22 mouse cellular contexts compared by ENCODE assay signal in the genomic region with DNA sequence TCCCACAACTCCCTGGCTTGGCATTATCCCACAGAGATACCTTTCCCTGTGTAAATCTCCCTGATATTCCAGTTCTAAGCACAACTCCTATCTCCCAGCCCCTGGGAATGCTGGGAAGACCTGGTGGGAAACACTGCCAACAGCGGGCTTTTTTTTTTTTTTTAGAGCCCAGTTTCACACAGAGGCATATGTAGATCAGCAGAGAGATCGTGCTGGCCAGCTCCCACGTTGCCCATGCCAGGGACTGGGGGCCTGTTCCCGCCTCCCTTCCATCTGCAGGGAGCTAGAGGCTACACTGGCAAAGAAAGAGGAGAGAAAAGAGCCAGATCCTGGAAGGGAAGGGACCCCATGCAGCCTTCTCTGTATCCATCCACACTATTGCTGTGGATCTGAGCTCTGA. TPM values are rescaled to one million over a fixed set of nuclear protein-coding genes. Genes with fewer than 3 reads are reported as not detected.
A peak's percentile ranks its signal among the peaks of the same experiment; 100 is the strongest.
DNase-seq lines count a peak whose midpoint lies in the region; ATAC-seq lines count a peak whose summit lies in the region.
"Had no signal": no experiment of that assay in that cellular context is flagged by ENCODE, and none has a peak within 500 bp of the region (broad histone marks: within the 10 kb centered on the region; RNA-seq: fewer than 3 reads in every experiment).

No protein-coding gene starts in this region.

- H3K4me1 ChIP-seq in kidney, embryonic 16.5 days (ENCODE audit: insufficient read depth, low read length), result no peaks in the 10 kb centered on the region
- H3K4me1 ChIP-seq: embryonic facial prominence, embryonic 12.5 days; limb, embryonic 12.5 days; liver, embryonic 13.5 days; lung, embryonic 15.5 days had no signal

- peak; percentile 57 to 80 for DNase-seq in cerebellum, postnatal 10 days
- no peak for DNase-seq in cerebellum, postnatal 25 days
- peak; percentile 65 for DNase-seq in layer of hippocampus, adult 11-12 months (ENCODE audit: low spot score)
- no peak for DNase-seq in layer of hippocampus, postnatal 25 days (ENCODE audit: extremely low spot score in 1 of 2, low spot score in 1 of 2)
- peak; percentile 71 to 72 for DNase-seq in layer of hippocampus, adult 8-10 months (ENCODE audit: low spot score in 2 of 2)
- DNase-seq in right cerebral cortex, postnatal 10 days (ENCODE audit: low spot score in 2 of 2), result peak; percentile 77 to 82
- DNase-seq in spleen, adult 18-20 months, result no peak
- DNase-seq: adrenal gland, adult 2 months; cerebellum, adult 18-20 months; gastrocnemius, postnatal 14 days; kidney, adult 9 months; liver, embryonic 13.5 days; thymus, adult 18-20 months had no signal

- H3K9ac ChIP-seq in kidney, embryonic 16.5 days (replicated peaks; ENCODE audit: low read length), result no peak overlapping the region
- H3K9ac ChIP-seq: embryonic facial prominence, embryonic 12.5 days; limb, embryonic 12.5 days; liver, embryonic 13.5 days; lung, embryonic 15.5 days had no signal

- H3K27ac ChIP-seq in kidney, embryonic 16.5 days (ENCODE audit: low read length), result no peak overlapping the region
- H3K27ac ChIP-seq: embryonic facial prominence, embryonic 12.5 days; limb, embryonic 12.5 days; liver, embryonic 13.5 days; lung, embryonic 15.5 days had no signal

- peaks cover 9% of the 10 kb centered on the region for H3K27me3 ChIP-seq in kidney, embryonic 16.5 days (ENCODE audit: insufficient read depth, low read length)

- no peaks in the 10 kb centered on the region for H3K9me3 ChIP-seq in kidney, embryonic 16.5 days (ENCODE audit: low read length)
- H3K9me3 ChIP-seq: embryonic facial prominence, embryonic 12.5 days; limb, embryonic 12.5 days; liver, embryonic 13.5 days; lung, embryonic 15.5 days had no signal

- 43% methylated on average over 4 of the region's 4 CpGs for WGBS in kidney, embryonic 16.5 days

- H3K36me3 ChIP-seq in kidney, embryonic 16.5 days (ENCODE audit: insufficient read depth, low read length), result no peaks in the 10 kb centered on the region
- H3K36me3 ChIP-seq: embryonic facial prominence, embryonic 12.5 days; limb, embryonic 12.5 days; liver, embryonic 13.5 days; lung, embryonic 15.5 days had no signal

- no peak for ATAC-seq in kidney, embryonic 16.5 days (ENCODE audit: low FRiP score, low TSS enrichment)
- ATAC-seq: CD4-positive, CD25-positive, alpha-beta regulatory T cell, adult 4 months; inflammation-experienced regulatory T-cells, adult 6 months; midbrain, embryonic 16.5 days had no signal

- H3K4me3 ChIP-seq in kidney, embryonic 16.5 days (ENCODE audit: low read length), result no peak overlapping the region
- H3K4me3 ChIP-seq: embryonic facial prominence, embryonic 12.5 days; limb, embryonic 12.5 days; liver, embryonic 13.5 days; lung, embryonic 15.5 days had no signal

- H3K4me2 ChIP-seq in kidney, embryonic 16.5 days (replicated peaks; ENCODE audit: low read depth, low read length), result no peak overlapping the region
- H3K4me2 ChIP-seq: embryonic facial prominence, embryonic 12.5 days; limb, embryonic 12.5 days; liver, embryonic 13.5 days; lung, embryonic 15.5 days had no signal

RNA-seq across cellular contexts. Expression of gene Htr6, which starts 7.1 kb away (rescaled TPM):
- 1 to 10 TPM; 7.2 to 7.5 TPM for total RNA-seq in layer of hippocampus, postnatal 25 days (2021)
- 1 to 10 TPM; 7.0 to 8.3 (median 8.0) TPM for total RNA-seq in layer of hippocampus, adult 8-10 months (2022)
- 0.12 and 0.15 TPM in 2 replicates for polyA plus RNA-seq in kidney, embryonic 16.5 days (2015; fragmentation: Nextera tagmentation; extraction: Ambion mirVana)
- total RNA-seq: gastrocnemius, postnatal 14 days had no signal
- polyA plus RNA-seq: CD4-positive, CD25-positive, alpha-beta regulatory T cell, adult 4 months; heart, postnatal 0 days; hindbrain, embryonic 11.5 days; inflammation-experienced regulatory T-cells, adult 6 months; liver, embryonic 13.5 days; lung, embryonic 15.5 days had no signal

RNA-seq across cellular contexts. Expression of gene Nbl1, which starts 24.5 kb away (rescaled TPM):
- 10 to 100 TPM; 75.6 to 90.6 TPM for total RNA-seq in layer of hippocampus, postnatal 25 days (2021)
- 10 to 100 TPM; 72.3 to 84.6 (median 79.2) TPM for total RNA-seq in layer of hippocampus, adult 8-10 months (2022)
- polyA plus RNA-seq in kidney, embryonic 16.5 days (2015; fragmentation: Nextera tagmentation; extraction: Ambion mirVana), result 27.6 and 31.1 TPM in 2 replicates

Comparison
In these comparisons a context has a peak if more than half of its experiments do, and no peak if none do; other contexts are left out.
1. DNase-seq: peak in cerebellum, postnatal 10 days (2 of 2), layer of hippocampus, adult 11-12 months (single experiment), layer of hippocampus, adult 8-10 months (2 of 2) and right cerebral cortex, postnatal 10 days (2 of 2); none in cerebellum, postnatal 25 days (0 of 2), layer of hippocampus, postnatal 25 days (0 of 2) and spleen, adult 18-20 months (0 of 2).